Mouse (Mus musculus): Measurements from ENCODE around the gene Kcmf1. TPM values are rescaled to one million over a fixed set of nuclear protein-coding genes. Genes with fewer than 3 reads are reported as not detected.
A peak's percentile ranks its signal among the peaks of the same experiment; 100 is the strongest.

The Kcmf1 gene
- polyA plus RNA-seq, 1 experiment from 2014 or later = 25.6 TPM

- Histone ChIP-seq H3K27me3 (ENCODE audit: low read depth, poor library complexity, severe bottlenecking) (peaks cover 11% of the 10 kb centered on the region), H3K4me3 (peak overlapping the region; percentile 53; the same call in 1 of the 2 replicates), H3K27ac (replicated peaks) (peak overlapping the region; percentile 82; the same call in 1 of the 2 replicates), H3K4me1 (peaks cover 22% of the 10 kb centered on the region), H3K36me3 (no peaks in the 10 kb centered on the region), H3K9me3 (replicated peaks) (0 out of 2 replicates have a peak, but pooled peaks cover 5% of the 10 kb centered on the region)
- 50% methylated on average over 9 of the region's 9 CpGs for WGBS
- no peak for DNase-seq (ENCODE audit: low spot score)
Observed at GRCm38 (mm10) chr6:72825762-72826161, 74.0 kb downstream of the Kcmf1 start.

GRCm38 (mm10) chr6:72824971-72825737 lies 74.6 kb downstream of the Kcmf1 start:
- peaks cover 22% of the 10 kb centered on the region for H3K4me1 ChIP-seq
- 6% methylated on average over 26 of the region's 26 CpGs for WGBS
- no peaks in the 10 kb centered on the region for H3K36me3 ChIP-seq
- peak; percentile 66 for DNase-seq (ENCODE audit: low spot score)
- peaks cover 11% of the 10 kb centered on the region for H3K27me3 ChIP-seq (ENCODE audit: low read depth, poor library complexity, severe bottlenecking)
- peak overlapping the region; percentile 82 for H3K27ac ChIP-seq (replicated peaks)
- peak overlapping the region; percentile 53 for H3K4me3 ChIP-seq
- H3K9me3 ChIP-seq (replicated peaks) = 0 out of 2 replicates have a peak, but pooled peaks cover 5% of the 10 kb centered on the region

DNA sequence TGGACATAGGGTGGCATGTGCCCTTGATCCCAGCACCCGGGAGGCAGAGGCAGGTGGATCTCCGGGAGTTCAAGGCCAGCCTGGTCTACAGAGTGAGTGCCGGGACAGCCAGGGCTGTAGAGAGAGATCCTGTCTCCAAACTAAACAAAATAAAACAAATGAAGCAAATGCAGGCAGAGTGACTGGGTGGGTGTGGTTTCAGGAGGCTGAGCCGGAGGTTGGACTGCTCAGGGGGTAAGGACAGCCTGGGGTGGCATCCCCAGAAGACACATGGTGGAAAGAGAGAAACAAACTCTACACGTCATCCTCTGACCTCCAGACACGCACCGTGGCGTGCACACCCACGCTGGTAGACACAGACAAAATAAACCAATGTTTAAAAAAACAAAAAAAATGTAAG lies 86.3 kb downstream of the Kcmf1 start:
- H3K27ac ChIP-seq (replicated peaks) = no peak overlapping the region
- no peaks in the 10 kb centered on the region for H3K9me3 ChIP-seq (replicated peaks)
- no peak overlapping the region for H3K4me3 ChIP-seq
- H3K4me1 ChIP-seq = no peaks in the 10 kb centered on the region
- 76% methylated on average over 9 of the region's 9 CpGs for WGBS
- H3K36me3 ChIP-seq = no peaks in the 10 kb centered on the region
- no peak for DNase-seq (ENCODE audit: low spot score)
- no peaks in the 10 kb centered on the region for H3K27me3 ChIP-seq (ENCODE audit: low read depth, poor library complexity, severe bottlenecking)

- H3K4me3 ChIP-seq = no peak overlapping the region
- H3K27me3 ChIP-seq (ENCODE audit: low read depth, poor library complexity, severe bottlenecking) = no peaks in the 10 kb centered on the region
- no peaks in the 10 kb centered on the region for H3K36me3 ChIP-seq
- whole genome bisulfite sequencing = 79% methylated on average over 7 of the region's 7 CpGs
- DNase-seq (ENCODE audit: low spot score) = no peak
- H3K27ac ChIP-seq (replicated peaks) = no peak overlapping the region
- no peaks in the 10 kb centered on the region for H3K9me3 ChIP-seq (replicated peaks)
- H3K4me1 ChIP-seq = no peaks in the 10 kb centered on the region
Observed at GRCm38 (mm10) chr6:72810248-72810647, 89.5 kb downstream of the Kcmf1 start.

- Histone ChIP-seq H3K4me1 (no peaks in the 10 kb centered on the region), H3K36me3 (no peaks in the 10 kb centered on the region), H3K4me3 (no peak overlapping the region), H3K27ac (replicated peaks) (no peak overlapping the region), H3K27me3 (ENCODE audit: low read depth, poor library complexity, severe bottlenecking) (no peaks in the 10 kb centered on the region), H3K9me3 (replicated peaks) (no peaks in the 10 kb centered on the region)
- DNase-seq (ENCODE audit: low spot score) = no peak
- WGBS = 77% methylated on average over 4 of the region's 4 CpGs
Observed at GRCm38 (mm10) chr6:72809522-72810149, 90.1 kb downstream of the Kcmf1 start.

DNA sequence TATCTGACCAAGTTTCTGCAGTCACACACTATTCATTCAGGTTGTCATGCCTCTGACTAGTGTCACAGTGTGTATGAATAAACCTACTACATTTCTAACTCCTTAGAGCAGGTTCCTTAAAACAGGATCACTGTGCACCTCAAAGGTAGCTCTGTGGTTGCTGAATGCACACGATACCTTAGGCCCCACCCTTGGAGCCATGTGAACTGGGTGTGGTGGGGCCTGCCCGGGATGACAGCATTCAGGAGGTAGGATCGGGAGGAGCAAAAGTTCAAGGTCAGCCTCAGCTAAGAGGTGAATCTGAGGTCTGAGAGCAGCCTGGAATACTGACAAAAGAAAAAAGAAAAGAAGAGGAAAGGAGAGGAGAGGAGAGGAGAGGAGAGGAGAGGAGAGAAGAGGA lies 91.4 kb downstream of the Kcmf1 start:
- Histone ChIP-seq H3K4me3 (no peak overlapping the region), H3K36me3 (no peaks in the 10 kb centered on the region), H3K4me1 (no peaks in the 10 kb centered on the region), H3K27ac (replicated peaks) (no peak overlapping the region), H3K27me3 (ENCODE audit: low read depth, poor library complexity, severe bottlenecking) (no peaks in the 10 kb centered on the region), H3K9me3 (replicated peaks) (no peaks in the 10 kb centered on the region)
- DNase-seq (ENCODE audit: low spot score) = no peak
- 79% methylated on average over 3 of the region's 3 CpGs for WGBS

DNA sequence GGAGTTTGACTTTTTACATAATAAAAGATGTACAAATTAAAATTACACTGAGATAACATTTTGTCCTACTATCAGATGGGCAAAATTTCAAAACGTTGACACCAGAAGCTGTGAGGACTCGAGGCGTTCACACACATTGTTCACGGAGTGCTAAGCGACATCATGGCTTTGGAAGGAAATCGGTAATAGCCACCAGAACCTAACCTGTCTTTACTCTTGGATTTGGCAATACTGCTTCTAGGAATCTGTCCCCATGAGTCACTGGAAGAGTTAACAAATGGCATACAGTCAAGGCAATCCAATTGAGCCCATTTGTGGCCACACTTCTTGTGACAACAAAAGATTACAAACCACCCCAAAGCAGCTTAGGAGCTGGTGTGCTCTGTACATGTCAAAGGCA lies 96.1 kb downstream of the Kcmf1 start:
- H3K27ac ChIP-seq (replicated peaks) = no peak overlapping the region
- no peaks in the 10 kb centered on the region for H3K9me3 ChIP-seq (replicated peaks)
- 94% methylated on average over 6 of the region's 6 CpGs for WGBS

GRCm38 (mm10) chr6:72802119-72802518 lies 97.7 kb downstream of the Kcmf1 start:
- Histone ChIP-seq H3K27me3 (ENCODE audit: low read depth, poor library complexity, severe bottlenecking) (no peaks in the 10 kb centered on the region), H3K9me3 (replicated peaks) (no peaks in the 10 kb centered on the region), H3K36me3 (no peaks in the 10 kb centered on the region), H3K4me1 (no peaks in the 10 kb centered on the region), H3K4me3 (no peak overlapping the region), H3K27ac (replicated peaks) (no peak overlapping the region)
- WGBS = 88% methylated on average over 6 of the region's 6 CpGs
- no peak for DNase-seq (ENCODE audit: low spot score)

More for the DNA sequence above, 96.1 kb downstream of the Kcmf1 start:
- Histone ChIP-seq H3K27me3 (ENCODE audit: low read depth, poor library complexity, severe bottlenecking) (no peaks in the 10 kb centered on the region), H3K36me3 (no peaks in the 10 kb centered on the region), H3K4me1 (no peaks in the 10 kb centered on the region), H3K4me3 (no peak overlapping the region)
- no peak for DNase-seq (ENCODE audit: low spot score)

- H3K4me1 ChIP-seq = no peaks in the 10 kb centered on the region
- H3K27me3 ChIP-seq (ENCODE audit: low read depth, poor library complexity, severe bottlenecking) = no peaks in the 10 kb centered on the region
- H3K4me3 ChIP-seq = no peak overlapping the region
- no peaks in the 10 kb centered on the region for H3K36me3 ChIP-seq
- H3K9me3 ChIP-seq (replicated peaks) = no peaks in the 10 kb centered on the region
- WGBS = 47% methylated on average over 2 of the region's 2 CpGs
- DNase-seq (ENCODE audit: low spot score) = no peak
- H3K27ac ChIP-seq (replicated peaks) = no peak overlapping the region
Observed at GRCm38 (mm10) chr6:72800641-72801040, 99.1 kb downstream of the Kcmf1 start.

DNA sequence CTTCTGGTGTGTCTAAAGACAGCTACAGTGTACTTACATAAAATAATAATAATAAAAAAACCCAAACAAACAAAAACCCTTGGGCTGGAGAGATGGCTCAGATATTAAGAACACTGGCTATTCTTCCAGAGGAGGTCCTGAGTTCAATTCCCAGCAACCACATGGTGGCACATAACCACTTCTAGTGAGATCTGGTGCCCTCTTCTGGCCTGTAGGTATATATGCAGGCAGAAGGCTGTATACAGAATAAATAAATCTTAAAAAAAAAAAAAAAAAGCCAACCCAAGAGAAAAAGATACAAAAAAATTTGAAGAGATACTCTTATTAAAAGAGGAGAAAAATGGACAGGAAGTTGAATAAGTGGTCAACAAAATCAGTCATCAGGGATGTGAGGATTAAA lies 102.0 kb downstream of the Kcmf1 start:
- Histone ChIP-seq H3K36me3 (no peaks in the 10 kb centered on the region), H3K9me3 (replicated peaks) (no peaks in the 10 kb centered on the region), H3K4me1 (no peaks in the 10 kb centered on the region), H3K4me3 (no peak overlapping the region), H3K27me3 (ENCODE audit: low read depth, poor library complexity, severe bottlenecking) (0 out of 2 replicates have a peak, but pooled peaks cover 7% of the 10 kb centered on the region), H3K27ac (replicated peaks) (no peak overlapping the region)
- DNase-seq (ENCODE audit: low spot score) = no peak

GRCm38 (mm10) chr6:72795444-72795843 lies 104.3 kb downstream of the Kcmf1 start:
- Histone ChIP-seq H3K9me3 (replicated peaks) (no peaks in the 10 kb centered on the region), H3K27ac (replicated peaks) (no peak overlapping the region), H3K36me3 (no peaks in the 10 kb centered on the region), H3K4me1 (no peaks in the 10 kb centered on the region), H3K27me3 (ENCODE audit: low read depth, poor library complexity, severe bottlenecking) (peaks cover 12% of the 10 kb centered on the region), H3K4me3 (no peak overlapping the region)
- WGBS = 54% methylated on average over 16 of the region's 16 CpGs
- DNase-seq (ENCODE audit: low spot score) = no peak

DNA sequence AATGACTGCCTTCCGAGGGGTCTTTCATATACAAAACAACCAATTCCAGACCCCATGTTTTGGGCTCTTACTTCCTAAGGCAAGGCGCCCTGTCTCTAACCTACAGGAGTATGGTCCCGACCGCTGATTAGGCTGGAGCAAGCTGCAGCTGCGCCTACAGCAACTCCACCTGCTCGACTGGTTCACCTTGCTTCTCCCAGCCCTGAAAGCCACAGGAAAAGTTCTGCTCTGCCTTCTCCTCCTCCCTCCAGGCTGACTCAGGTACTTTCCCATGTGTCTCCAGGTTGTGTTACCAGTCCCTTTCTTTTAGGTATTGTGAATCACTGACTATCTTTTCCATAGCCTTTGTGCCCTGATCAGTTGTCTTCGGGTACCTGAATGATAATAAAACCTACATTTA lies 104.9 kb downstream of the Kcmf1 start:
- peaks cover 17% of the 10 kb centered on the region for H3K27me3 ChIP-seq (ENCODE audit: low read depth, poor library complexity, severe bottlenecking)
- no peak overlapping the region for H3K4me3 ChIP-seq

DNA sequence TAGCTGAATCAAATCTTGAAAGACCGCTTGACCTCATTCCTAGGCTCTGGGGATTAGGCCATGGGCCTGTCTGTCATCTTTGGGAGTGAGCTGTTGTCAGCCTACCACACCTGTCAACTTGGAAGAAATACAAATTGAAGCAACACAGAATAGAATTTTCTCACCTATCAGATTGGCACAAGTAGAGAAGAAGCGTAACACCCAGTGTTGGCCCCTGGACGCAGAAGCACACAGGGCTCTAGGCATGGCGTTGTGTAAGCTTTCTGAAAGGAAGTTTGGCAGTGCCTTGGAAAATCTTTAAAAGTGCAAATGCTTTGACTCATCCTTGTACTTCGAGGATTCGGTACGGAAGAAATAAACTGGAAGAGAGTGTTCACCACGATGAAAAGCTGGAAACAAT lies 107.1 kb downstream of the Kcmf1 start:
- Histone ChIP-seq H3K36me3 (no peaks in the 10 kb centered on the region), H3K4me3 (no peak overlapping the region), H3K9me3 (replicated peaks) (no peaks in the 10 kb centered on the region), H3K27me3 (ENCODE audit: low read depth, poor library complexity, severe bottlenecking) (peaks cover 17% of the 10 kb centered on the region), H3K4me1 (peaks cover 14% of the 10 kb centered on the region), H3K27ac (replicated peaks) (no peak overlapping the region)
- DNase-seq (ENCODE audit: low spot score) = no peak
- 93% methylated on average over 8 of the region's 8 CpGs for WGBS

More for the DNA sequence above, 104.9 kb downstream of the Kcmf1 start:
- H3K27ac ChIP-seq (replicated peaks) = no peak overlapping the region
- no peaks in the 10 kb centered on the region for H3K4me1 ChIP-seq
- WGBS = 53% methylated on average over 7 of the region's 7 CpGs
- no peak for DNase-seq (ENCODE audit: low spot score)
- no peaks in the 10 kb centered on the region for H3K36me3 ChIP-seq
- H3K9me3 ChIP-seq (replicated peaks) = no peaks in the 10 kb centered on the region

Data from midbrain, embryonic 10.5 days (tissue).